Mouse (Mus musculus) neural tube, embryonic 15.5 days (tissue): ENCODE data around the gene Zfp697. TPM values are rescaled to one million over a fixed set of nuclear protein-coding genes. Genes with fewer than 3 reads are reported as not detected.
A peak's percentile ranks its signal among the peaks of the same experiment; 100 is the strongest.
"Not testable (repeated sequence)": the region's sequence is repeated elsewhere in the genome, so short reads cannot be mapped to it uniquely, and the experiment has no call there.

ENCODE experiments used
- ATAC-seq: fragments of 200-750 bp; cut with Nextera tagmentation; 2 replicates; pipeline ENCODE4 v1.8.0; 2017; ENCODE audit warnings: mild to moderate bottlenecking, moderate TSS enrichment, moderate library complexity; ENCODE audit not compliant: low FRiP score
- H3K27ac ChIP-seq: fragments of 300-500 bp; sonication (generic); replicated peaks from 2 replicates; pipeline ENCODE4 v1.5.1; 2015; ENCODE audit warnings: mild to moderate bottlenecking, inconsistent platforms
- H3K27me3 ChIP-seq: fragments of 300-500 bp; sonication (generic); replicated peaks from 2 replicates; pipeline ENCODE4 v1.6.1; 2015; ENCODE audit warnings: inconsistent platforms
- H3K36me3 ChIP-seq: fragments of 300-500 bp; sonication (generic); 2 replicates; pipeline ENCODE4 v1.6.1; 2015; ENCODE audit warnings: inconsistent platforms
- H3K4me1 ChIP-seq: fragments of 300-500 bp; sonication (generic); 2 replicates; pipeline ENCODE4 v1.6.1; 2015; ENCODE audit warnings: inconsistent platforms
- H3K4me2 ChIP-seq: fragments of 300-500 bp; sonication (generic); 2 replicates; pipeline ENCODE4 v1.6.1; 2015; ENCODE audit warnings: inconsistent platforms, mild to moderate bottlenecking, moderate library complexity
- H3K4me3 ChIP-seq: fragments of 300-500 bp; sonication (generic); replicated peaks from 2 replicates; pipeline ENCODE4 v1.5.1; 2015; ENCODE audit warnings: mild to moderate bottlenecking, inconsistent platforms
- H3K9ac ChIP-seq: fragments of 300-500 bp; sonication (generic); replicated peaks from 2 replicates; pipeline ENCODE4 v1.6.1; 2015; ENCODE audit warnings: mild to moderate bottlenecking, inconsistent platforms
- H3K9me3 ChIP-seq: fragments of 300-500 bp; sonication (generic); replicated peaks from 2 replicates; pipeline ENCODE4 v1.6.1; 2016; ENCODE audit warnings: inconsistent platforms
- WGBS: fragments of 180-500 bp; shearing (Covaris S2); methylation state at CpG from one replicate; pipeline ENCODE4 v1.1.7; 2015; ENCODE audit warnings: mixed read lengths; 5-methylcytosine and 5-hydroxymethylcytosine counted together
- polyA plus RNA-seq: library from polyadenylated mRNA; unstranded; fragments of >200 nt; fragmentation: Nextera tagmentation; extraction: Ambion mirVana; gene quantifications from 2 replicates; pipeline ENCODE4 v1.2.1, GENCODE M21; 2015

The Zfp697 gene
- polyA plus RNA-seq, 1 experiment from 2014 or later, result 17.0 TPM

DNA sequence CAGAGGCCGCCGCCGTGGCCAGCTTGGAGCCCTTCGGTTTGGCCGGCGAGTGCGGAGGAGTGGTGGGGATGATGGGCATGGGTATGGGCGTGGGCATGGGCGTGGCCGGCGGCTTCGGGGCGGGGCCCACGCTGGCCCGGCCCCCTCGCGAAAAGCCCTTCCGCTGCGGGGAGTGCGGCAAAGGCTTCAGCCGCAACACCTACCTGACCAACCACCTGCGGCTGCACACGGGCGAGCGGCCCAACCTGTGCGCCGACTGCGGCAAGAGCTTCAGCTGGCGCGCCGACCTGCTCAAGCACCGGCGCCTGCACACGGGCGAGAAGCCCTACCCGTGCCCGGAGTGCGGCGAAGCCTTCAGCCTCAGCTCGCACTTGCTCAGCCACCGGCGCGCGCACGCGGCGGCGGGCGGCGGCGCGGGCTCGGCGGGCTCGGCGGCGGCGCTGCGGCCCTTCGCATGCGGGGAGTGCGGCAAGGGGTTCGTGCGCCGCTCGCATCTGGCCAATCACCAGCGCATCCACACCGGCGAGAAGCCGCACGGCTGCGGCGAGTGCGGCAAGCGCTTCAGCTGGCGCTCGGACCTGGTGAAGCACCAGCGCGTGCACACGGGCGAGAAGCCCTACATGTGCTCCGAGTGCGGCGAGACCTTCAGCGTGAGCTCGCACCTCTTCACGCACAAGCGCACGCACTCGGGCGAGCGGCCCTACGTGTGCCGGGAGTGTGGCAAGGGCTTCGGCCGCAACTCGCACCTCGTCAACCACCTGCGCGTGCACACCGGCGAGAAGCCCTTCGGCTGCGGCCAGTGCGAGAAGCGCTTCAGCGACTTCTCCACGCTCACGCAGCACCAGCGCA, 45.6 kb downstream of the Zfp697 start:
- Histone ChIP-seq H3K4me1 (peaks cover 27% of the 10 kb centered on the region), H3K27ac (peak overlapping the region; percentile 49; the same call in 1 of the 2 replicates), H3K27me3 (peaks cover 20% of the 10 kb centered on the region), H3K9me3 (no peaks in the 10 kb centered on the region), H3K9ac (peak overlapping the region; percentile 48), H3K36me3 (peaks cover 7% of the 10 kb centered on the region), H3K4me3 (peak overlapping the region; percentile 60), H3K4me2 (peak overlapping the region; percentile 87)
- under 1% methylated on average over 108 of the region's 110 CpGs for WGBS
- peak; percentile 92 for ATAC-seq

DNA sequence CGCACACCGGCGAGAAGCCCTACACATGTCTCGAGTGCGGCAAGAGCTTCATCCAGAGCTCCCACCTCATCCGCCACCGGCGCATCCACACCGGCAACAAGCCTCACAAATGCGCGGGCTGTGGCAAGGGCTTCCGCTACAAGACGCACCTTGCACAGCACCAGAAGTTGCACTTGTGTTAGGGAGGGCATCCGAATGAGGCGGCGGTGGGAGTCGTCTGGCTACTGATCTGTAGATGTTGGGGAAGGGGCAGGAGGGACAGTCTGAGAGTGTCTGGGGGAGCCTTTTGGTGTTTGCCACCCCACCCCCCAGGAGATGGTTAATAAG, 46.2 kb downstream of the Zfp697 start:
- Histone ChIP-seq H3K4me1 (peaks cover 27% of the 10 kb centered on the region), H3K27me3 (peaks cover 20% of the 10 kb centered on the region), H3K9me3 (no peaks in the 10 kb centered on the region), H3K27ac (0 out of 2 replicates have a peak overlapping the region, but pooled peaks have one; percentile 49), H3K4me2 (peak overlapping the region; percentile 87), H3K36me3 (peaks cover 7% of the 10 kb centered on the region), H3K9ac (peak overlapping the region; percentile 48), H3K4me3 (peak overlapping the region; percentile 60)
- 9% methylated on average over 17 of the region's 17 CpGs for WGBS
- ATAC-seq, result no peak; the same call in 1 of the 2 replicates

DNA sequence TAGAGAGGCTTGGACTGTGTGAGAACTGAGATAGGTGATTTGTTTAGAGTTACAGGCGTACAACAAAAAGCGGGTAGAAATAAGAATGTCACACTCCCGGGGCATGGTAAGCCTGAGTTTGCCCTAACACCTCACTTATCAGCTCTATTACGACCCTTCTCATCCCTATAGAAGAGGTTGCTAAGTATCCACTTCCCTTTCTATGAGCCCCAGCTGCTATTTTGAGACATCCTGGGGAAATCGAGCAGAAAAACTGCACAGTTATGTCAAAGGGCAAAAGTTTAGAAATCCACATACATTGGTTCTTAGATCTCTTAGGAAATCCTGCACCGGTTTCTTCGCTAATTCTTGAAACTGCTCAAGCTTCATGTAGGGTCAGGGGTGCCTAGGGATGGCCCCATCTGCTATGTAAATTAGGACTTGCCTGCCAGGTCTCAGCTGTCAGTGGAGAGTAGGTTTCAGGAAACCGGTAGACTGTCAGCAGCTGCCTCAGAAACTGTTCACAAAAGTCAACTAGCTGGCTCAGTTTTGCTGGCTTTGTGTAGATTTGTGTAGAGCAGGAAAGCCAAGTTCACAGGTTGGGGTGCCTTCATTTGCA, 46.8 kb downstream of the Zfp697 start:
- H3K4me3 ChIP-seq, result peak overlapping the region; percentile 60; the same call in 1 of the 2 replicates
- H3K27me3 ChIP-seq, result peaks cover 20% of the 10 kb centered on the region
- H3K36me3 ChIP-seq, result peaks cover 7% of the 10 kb centered on the region
- peaks cover 27% of the 10 kb centered on the region for H3K4me1 ChIP-seq
- H3K9ac ChIP-seq, result no peak overlapping the region
- H3K9me3 ChIP-seq, result no peaks in the 10 kb centered on the region
- H3K27ac ChIP-seq, result no peak overlapping the region
- 37% methylated on average over 8 of the region's 8 CpGs for WGBS
- no peak for ATAC-seq
- H3K4me2 ChIP-seq, result peak overlapping the region; percentile 87

- H3K4me1 ChIP-seq, result no peaks in the 10 kb centered on the region
- WGBS, result 0% methylated on average over 1 of the region's 1 CpGs
- H3K9me3 ChIP-seq, result no peaks in the 10 kb centered on the region
- peaks cover 3% of the 10 kb centered on the region; the same call in 1 of the 2 replicates for H3K36me3 ChIP-seq
- peaks cover 2% of the 10 kb centered on the region; the same call in 1 of the 2 replicates for H3K27me3 ChIP-seq
- no peak overlapping the region for H3K27ac ChIP-seq
- H3K4me3 ChIP-seq, result no peak overlapping the region
- H3K9ac ChIP-seq, result no peak overlapping the region
- no peak overlapping the region for H3K4me2 ChIP-seq
- no peak for ATAC-seq
Measured at GRCm38 (mm10) chr3:98434088-98434816, 52.0 kb downstream of the Zfp697 start.

DNA sequence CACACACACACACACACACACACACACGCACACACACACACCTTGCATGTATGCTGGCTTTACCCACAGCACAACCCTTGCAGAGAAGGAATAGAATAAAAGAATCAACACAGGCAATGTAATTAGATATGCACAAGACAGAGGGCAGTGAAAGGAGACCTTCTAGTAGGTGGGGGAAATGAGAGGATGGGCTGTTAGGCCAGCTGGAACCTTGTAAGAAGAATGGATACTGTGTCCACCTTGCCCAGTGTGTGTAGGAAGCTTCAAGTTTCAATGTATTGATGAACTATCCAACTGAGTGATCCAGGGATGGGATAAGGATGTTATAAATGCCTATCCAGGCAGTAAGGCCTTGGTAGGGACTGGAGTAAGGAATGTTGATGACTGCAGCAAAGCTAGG, 52.8 kb downstream of the Zfp697 start:
- Histone ChIP-seq H3K9me3 (no peaks in the 10 kb centered on the region), H3K9ac (no peak overlapping the region), H3K4me2 (no peak overlapping the region), H3K4me3 (no peak overlapping the region), H3K27me3 (no peaks in the 10 kb centered on the region), H3K4me1 (no peaks in the 10 kb centered on the region), H3K27ac (no peak overlapping the region), H3K36me3 (peaks cover 3% of the 10 kb centered on the region; the same call in 1 of the 2 replicates)
- 88% methylated on average over 1 of the region's 1 CpGs for WGBS
- no peak; the same call in 1 of the 2 replicates for ATAC-seq

DNA sequence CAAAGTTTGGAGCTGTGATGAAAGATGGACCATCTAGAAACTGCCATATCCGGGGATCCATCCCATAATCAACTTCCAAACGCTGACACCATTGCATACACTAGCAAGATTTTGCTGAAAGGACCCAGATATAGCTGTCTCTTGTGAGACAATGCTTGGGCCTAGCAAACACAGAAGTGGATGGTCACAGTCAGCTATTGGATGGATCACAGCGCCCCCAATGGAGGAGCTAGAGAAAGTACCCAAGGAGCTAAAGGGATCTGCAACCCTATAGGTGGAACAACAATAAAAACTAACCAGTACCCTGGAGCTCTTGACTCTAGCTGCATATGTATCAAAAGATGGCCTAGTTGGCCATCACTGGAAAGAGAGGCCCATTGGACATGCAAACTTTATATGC, 60.0 kb downstream of the Zfp697 start:
- WGBS, result 44% methylated on average over 3 of the region's 3 CpGs
- H3K4me1 ChIP-seq, H3K9ac ChIP-seq, ATAC-seq, H3K4me2 ChIP-seq, H3K36me3 ChIP-seq, H3K27ac ChIP-seq, H3K9me3 ChIP-seq, H3K4me3 ChIP-seq, H3K27me3 ChIP-seq: not testable (repeated sequence)

DNA sequence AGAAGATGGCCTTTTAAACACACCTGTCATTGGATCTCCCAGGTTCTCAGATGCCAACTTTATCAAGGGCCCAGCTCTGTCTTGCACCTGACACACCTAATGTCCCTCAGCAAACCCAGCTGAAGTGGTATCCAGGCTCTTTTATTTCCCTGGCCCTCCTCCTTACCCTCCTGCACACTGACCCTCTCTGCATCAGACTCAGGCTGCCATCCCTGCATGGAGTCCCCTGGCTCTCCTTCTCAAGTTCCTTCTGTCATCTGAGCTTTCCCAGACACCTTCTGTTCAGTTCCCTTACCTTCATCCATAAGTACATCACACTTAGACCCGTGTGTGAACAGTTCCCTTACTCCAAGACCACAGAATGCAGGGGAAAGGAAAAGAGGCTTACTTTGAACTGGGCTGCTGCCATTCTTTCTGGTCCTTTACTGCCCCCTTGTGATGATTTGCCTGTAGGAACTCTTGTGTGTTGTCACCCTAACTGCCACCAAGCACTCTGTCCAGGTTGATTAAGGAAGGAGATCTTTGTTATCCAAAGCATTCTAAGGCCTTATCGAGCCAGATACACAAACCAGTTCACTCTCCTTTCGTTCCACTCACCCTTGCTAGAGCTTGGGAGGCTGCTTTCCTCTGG, 61.0 kb downstream of the Zfp697 start:
- H3K27ac ChIP-seq, H3K36me3 ChIP-seq, H3K4me1 ChIP-seq, H3K4me2 ChIP-seq, H3K9ac ChIP-seq, H3K27me3 ChIP-seq, ATAC-seq, H3K4me3 ChIP-seq, H3K9me3 ChIP-seq: not testable (repeated sequence)
- WGBS, result 16% methylated on average over 3 of the region's 3 CpGs

DNA sequence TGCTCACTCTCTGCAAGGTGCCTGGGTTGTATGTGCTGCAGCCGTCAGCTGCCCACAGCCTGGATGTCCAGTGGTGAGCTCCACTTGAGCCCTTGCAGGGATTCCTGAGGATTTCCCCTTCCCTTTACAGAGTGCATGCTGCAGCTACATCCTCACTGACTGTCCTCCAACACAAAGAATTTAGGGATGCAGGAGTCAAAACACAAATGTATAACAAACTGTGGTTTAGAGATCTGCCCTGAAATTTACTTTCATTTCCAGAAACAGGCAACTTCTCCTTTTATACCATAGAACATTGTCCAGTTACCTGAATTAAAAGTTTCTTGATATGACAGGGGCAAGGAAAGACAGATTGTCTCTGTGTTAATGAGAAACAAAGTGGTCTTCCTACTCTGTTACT, 61.7 kb downstream of the Zfp697 start:
- H3K36me3 ChIP-seq, H3K27me3 ChIP-seq, H3K4me3 ChIP-seq, H3K27ac ChIP-seq, H3K4me1 ChIP-seq, ATAC-seq, H3K9me3 ChIP-seq, H3K9ac ChIP-seq, H3K4me2 ChIP-seq: not testable (repeated sequence)
- 82% methylated on average over 1 of the region's 1 CpGs for WGBS

GRCm38 (mm10) chr3:98453786-98454185, 71.5 kb downstream of the Zfp697 start:
- not testable (repeated sequence) for H3K4me3 ChIP-seq, H3K36me3 ChIP-seq, H3K9me3 ChIP-seq, H3K4me1 ChIP-seq, H3K27ac ChIP-seq, H3K9ac ChIP-seq, ATAC-seq, H3K27me3 ChIP-seq, H3K4me2 ChIP-seq
- 77% methylated on average over 5 of the region's 5 CpGs for WGBS

DNA sequence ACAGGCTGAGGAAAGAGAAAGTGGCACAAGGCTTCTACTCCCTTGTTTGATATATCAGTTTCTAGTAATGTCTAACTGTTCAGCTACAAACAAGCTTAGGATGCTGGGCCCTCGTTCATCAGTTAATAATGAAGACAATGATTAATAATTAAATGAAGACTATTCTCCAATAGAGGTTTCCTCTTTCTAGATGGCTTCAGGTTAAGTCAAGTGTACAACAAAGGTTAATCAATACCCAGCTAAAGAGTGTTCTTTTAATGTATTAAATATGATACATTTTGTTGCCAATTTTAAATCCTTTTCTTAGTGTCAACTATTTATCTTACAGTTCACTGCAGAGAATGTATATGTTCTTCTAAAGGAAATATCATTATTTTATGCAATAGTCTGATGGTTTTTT, 74.8 kb downstream of the Zfp697 start, which contains the start of gene Gm4450:
Gene Gm4450, minus strand, starts transcription at position 101 of the 400 bp plus-strand sequence.
- H3K9ac ChIP-seq, H3K27me3 ChIP-seq, H3K4me2 ChIP-seq, H3K27ac ChIP-seq, H3K4me3 ChIP-seq, ATAC-seq, H3K4me1 ChIP-seq, H3K36me3 ChIP-seq, H3K9me3 ChIP-seq: not testable (repeated sequence)
- 100% methylated on average over 1 of the region's 1 CpGs for WGBS

GRCm38 (mm10) chr3:98469323-98469722, 87.1 kb downstream of the Zfp697 start:
- H3K27me3 ChIP-seq, ATAC-seq, H3K4me2 ChIP-seq, H3K4me3 ChIP-seq, H3K9me3 ChIP-seq, H3K9ac ChIP-seq, H3K4me1 ChIP-seq, H3K27ac ChIP-seq, H3K36me3 ChIP-seq: not testable (repeated sequence)
- WGBS, result no CpG with 5 or more reads among the region's 2 CpGs
